Mouse (Mus musculus) stomach, postnatal 0 days (tissue): ENCODE measurements around the gene Ost4.

Experiments
- CTCF ChIP-seq: IDR thresholded peaks from 2 replicates; pipeline ENCODE4 v1.5.1; 2016; ENCODE audit warnings: antibody characterized with exemption, low read depth, mild to moderate bottlenecking, moderate library complexity
- EP300 ChIP-seq: optimal IDR thresholded peaks from 2 replicates; pipeline ENCODE3; 2016; ENCODE audit warnings: antibody characterized with exemption

GRCm38 (mm10) chr5:30943004-30943403 is 35.4 kb upstream of the Ost4 start:
- TF ChIP-seq CTCF (peak; percentile 63), EP300 (no peak)
